Mouse (Mus musculus): ENCODE measurements around the gene Pwwp2b.

Pwwp2b gene

DNA sequence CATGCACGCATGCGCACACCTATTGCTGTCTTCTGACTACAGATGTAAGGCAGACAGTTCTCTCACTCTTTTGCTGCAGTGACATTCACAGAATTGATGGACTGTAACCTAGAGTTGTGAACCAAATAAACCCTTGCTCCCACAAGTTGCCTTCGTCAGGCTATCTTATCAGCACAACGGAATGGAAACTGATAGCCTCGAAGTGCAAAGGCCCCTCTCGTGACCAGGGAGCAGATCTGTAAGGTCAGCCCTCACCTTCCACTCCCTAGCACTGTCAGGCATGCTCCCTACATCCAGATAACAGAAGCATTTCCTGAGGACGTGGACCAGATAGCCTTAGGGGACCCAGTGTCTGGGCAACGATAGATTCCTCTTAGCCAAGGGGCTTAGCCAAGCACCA, 53.2 kb downstream of the Pwwp2b start:
- DNase-seq, result no peak

DNA sequence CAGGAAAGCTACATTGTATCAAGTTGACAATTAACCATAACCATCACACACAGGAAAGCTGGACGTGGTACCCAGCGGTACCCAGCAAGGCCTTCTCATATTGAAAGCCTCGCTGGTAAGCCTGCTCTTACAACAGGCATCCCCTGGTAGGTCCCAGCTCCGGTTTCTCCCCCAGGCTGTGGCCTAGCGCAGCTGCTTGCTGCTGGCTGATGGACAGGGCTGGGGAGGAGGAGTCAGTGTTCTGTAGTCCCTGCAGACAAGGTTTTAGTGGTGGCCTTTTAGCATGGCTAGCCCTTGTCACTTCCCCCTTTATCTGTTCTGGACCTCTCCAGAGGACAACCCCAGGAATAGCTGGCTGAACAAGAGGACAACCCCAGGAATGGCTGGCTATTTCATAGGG, 54.0 kb downstream of the Pwwp2b start:
- DNase-seq, result no peak

DNA sequence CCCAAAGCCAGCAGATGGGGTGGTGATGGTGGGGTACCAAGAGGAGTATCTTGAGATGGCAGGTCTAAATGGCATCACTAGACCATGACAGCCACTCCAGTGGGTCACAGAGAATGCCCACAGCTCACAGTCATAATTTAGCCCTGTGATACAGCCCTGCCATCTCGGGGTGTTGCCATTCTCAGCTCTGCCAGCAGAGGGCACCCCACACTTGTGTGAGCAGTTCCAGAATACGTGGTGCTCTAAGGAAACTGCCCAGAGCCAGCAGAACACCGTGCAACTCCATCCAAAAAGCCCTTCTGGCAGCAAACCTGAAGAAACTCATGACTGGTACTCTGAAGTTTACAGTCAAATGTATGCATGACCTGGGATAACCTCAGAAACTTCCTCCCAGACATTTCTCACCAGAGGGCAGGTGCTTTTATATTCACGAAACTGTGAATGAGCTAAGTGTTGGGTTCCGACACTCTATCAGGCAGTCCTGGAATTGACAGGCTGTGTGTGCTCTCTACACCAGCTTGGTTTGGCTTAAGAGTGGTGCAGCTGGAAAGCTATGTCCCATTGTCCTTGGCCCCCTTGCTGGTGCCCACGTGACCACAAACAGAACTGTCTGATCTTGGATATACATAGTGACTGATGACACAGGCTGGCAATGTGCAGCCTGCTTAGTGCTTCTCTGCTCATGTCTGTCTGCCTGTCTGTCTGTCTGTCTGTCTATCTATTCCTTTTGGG, 55.2 kb downstream of the Pwwp2b start:
- DNase-seq, result peak; percentile 91

- DNase-seq, result no peak
Observed at GRCm38 (mm10) chr7:139304322-139304721, 56.0 kb downstream of the Pwwp2b start.

- no peak for DNase-seq
Observed at GRCm38 (mm10) chr7:139307056-139307455, 58.8 kb downstream of the Pwwp2b start.

GRCm38 (mm10) chr7:139308140-139308895, 60.0 kb downstream of the Pwwp2b start:
- DNase-seq, result no peak

DNA sequence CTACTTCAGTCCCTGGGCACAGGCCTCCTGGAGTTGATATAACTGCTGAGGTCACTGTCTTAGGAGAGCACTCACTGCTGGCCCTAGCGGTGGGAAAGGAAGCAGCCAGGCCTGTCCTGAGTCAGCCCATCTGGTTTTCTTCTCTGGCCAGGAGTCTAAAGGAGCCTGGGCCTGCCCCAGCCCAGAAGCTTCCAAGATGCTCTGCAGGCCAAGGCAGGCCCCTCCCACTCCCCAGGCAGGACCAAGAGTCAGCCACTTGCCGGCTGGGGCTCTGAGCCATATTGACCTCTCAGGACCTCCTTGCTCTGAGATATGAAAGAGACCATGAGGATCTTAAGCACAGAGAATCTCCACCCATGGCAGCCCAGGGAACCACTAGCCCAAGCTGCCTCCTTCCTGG, 60.8 kb downstream of the Pwwp2b start:
- no peak for DNase-seq

GRCm38 (mm10) chr7:139310487-139310951, 62.2 kb downstream of the Pwwp2b start:
- DNase-seq, result no peak

GRCm38 (mm10) chr7:139312686-139313085, 64.4 kb downstream of the Pwwp2b start:
- DNase-seq, result no peak

- no peak for DNase-seq
Observed at GRCm38 (mm10) chr7:139313413-139313812, 65.1 kb downstream of the Pwwp2b start.

DNA sequence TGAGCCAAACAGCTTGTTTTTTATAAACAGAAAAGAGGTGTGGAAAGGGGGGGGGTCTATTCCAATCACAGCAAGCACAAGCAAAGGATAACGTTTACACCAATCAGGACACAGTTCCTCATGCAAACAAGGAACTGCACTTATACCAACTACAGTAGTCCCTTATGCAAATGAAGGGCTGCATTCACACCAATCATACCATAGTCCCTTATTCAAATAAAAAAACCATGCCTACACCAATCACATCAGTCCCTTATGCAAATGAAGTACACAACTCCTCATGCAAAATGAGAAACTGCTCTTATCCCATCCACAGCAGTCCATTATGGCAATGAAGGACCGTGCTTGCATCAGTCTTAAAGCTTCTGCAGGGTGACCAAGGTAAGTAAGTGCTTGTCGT, 66.4 kb downstream of the Pwwp2b start:
- DNase-seq, result no peak

DNA sequence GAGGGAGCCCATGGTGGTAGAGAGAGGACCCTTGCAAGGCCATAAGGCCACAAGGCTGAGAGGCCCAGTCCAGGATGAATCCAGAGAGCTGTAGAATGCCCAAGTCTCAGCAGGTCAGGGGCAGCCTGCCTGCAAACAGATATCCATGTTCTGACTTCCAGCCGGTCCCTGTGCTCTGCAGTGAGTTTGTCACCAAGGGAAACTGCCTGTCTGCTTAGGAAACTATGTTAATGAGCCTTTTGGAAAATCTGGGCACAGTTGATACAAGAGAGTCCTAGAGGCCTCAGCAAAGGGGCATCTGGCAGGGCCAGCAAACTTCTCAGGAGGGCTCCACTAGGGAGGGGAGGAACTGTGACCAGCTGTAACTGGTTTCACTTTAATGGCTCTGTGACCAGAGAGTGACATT, 70.7 kb downstream of the Pwwp2b start:
- DNase-seq, result no peak

Measured in B cell, adult 2 months (primary cell).